Mouse (Mus musculus): Measurements from ENCODE around the gene Bmper. TPM values are rescaled to one million over a fixed set of nuclear protein-coding genes. Genes with fewer than 3 reads are reported as not detected.

The Bmper gene
- total RNA-seq, 2 experiments from 2014 or later: 4.9 to 7.5 TPM

GRCm38 (mm10) chr9:23488265-23488664, 265.4 kb downstream of the Bmper start:
- DNase-seq: no peak
- intact Hi-C loops (cut with DNase I): no loop called here

GRCm38 (mm10) chr9:23495400-23495799, 272.5 kb downstream of the Bmper start:
- intact Hi-C loops (cut with DNase I): no loop called here

GRCm38 (mm10) chr9:23497626-23498025, 274.8 kb downstream of the Bmper start:
- intact Hi-C loops (cut with DNase I): no loop called here
- DNase-seq: no peak

More at GRCm38 (mm10) chr9:23495400-23495799, 272.5 kb downstream of the Bmper start:
- peak; percentile 27 for DNase-seq

GRCm38 (mm10) chr9:23533870-23534269, 311.0 kb downstream of the Bmper start:
- intact Hi-C loops (cut with DNase I): no loop called here
- DNase-seq: no peak

All from left cerebral cortex, postnatal 4 days (tissue).